Mouse (Mus musculus) midbrain, embryonic 15.5 days (tissue): Measurements from ENCODE around the gene Enpp6. TPM values are rescaled to one million over a fixed set of nuclear protein-coding genes. Genes with fewer than 3 reads are reported as not detected.

Experiments
- ATAC-seq: fragments of 200-750 bp; cut with Nextera tagmentation; replicated peaks from 2 replicates; pipeline ENCODE4 v1.8.0; 2017; ENCODE audit warnings: moderate TSS enrichment
- H3K27ac ChIP-seq: fragments of 300-500 bp; sonication (generic); 2 replicates; pipeline ENCODE4 v1.5.1; 2015; ENCODE audit warnings: mild to moderate bottlenecking, inconsistent platforms
- H3K27me3 ChIP-seq: fragments of 300-500 bp; sonication (generic); replicated peaks from 2 replicates; pipeline ENCODE4 v1.6.1; 2015; ENCODE audit warnings: inconsistent platforms
- H3K36me3 ChIP-seq: fragments of 300-500 bp; sonication (generic); replicated peaks from 2 replicates; pipeline ENCODE4 v1.6.1; 2015; ENCODE audit warnings: inconsistent platforms
- H3K4me1 ChIP-seq: fragments of 300-500 bp; sonication (generic); 2 replicates; pipeline ENCODE4 v1.6.1; 2015; ENCODE audit warnings: inconsistent platforms
- H3K4me2 ChIP-seq: fragments of 300-500 bp; sonication (generic); 2 replicates; pipeline ENCODE4 v1.6.1; 2015; ENCODE audit warnings: inconsistent platforms, mild to moderate bottlenecking, moderate library complexity
- H3K4me3 ChIP-seq: fragments of 300-500 bp; sonication (generic); 2 replicates; pipeline ENCODE4 v1.5.1; 2015; ENCODE audit warnings: mild to moderate bottlenecking, inconsistent platforms
- H3K9ac ChIP-seq: fragments of 300-500 bp; sonication (generic); 2 replicates; pipeline ENCODE4 v1.6.1; 2015; ENCODE audit warnings: mild to moderate bottlenecking, inconsistent platforms
- H3K9me3 ChIP-seq: fragments of 300-500 bp; sonication (generic); 2 replicates; pipeline ENCODE4 v1.6.1; 2016; ENCODE audit warnings: inconsistent platforms
- whole genome bisulfite sequencing: fragments of 180-500 bp; shearing (Covaris S2); methylation state at CpG from one replicate; pipeline ENCODE4 v1.1.7; 2015; ENCODE audit warnings: mixed read lengths; 5-methylcytosine and 5-hydroxymethylcytosine counted together
- polyA plus RNA-seq: library from polyadenylated mRNA; unstranded; fragments of >200 nt; fragmentation: Nextera tagmentation; extraction: Ambion mirVana; gene quantifications from 2 replicates; pipeline ENCODE4 v1.2.1, GENCODE M21; 2015

The Enpp6 gene
- polyA plus RNA-seq = 0.15 TPM in 1 of 2 replicates, not detected in the other

GRCm38 (mm10) chr8:46986386-46987140 is at the start of gene Enpp6:
Enpp6 (plus strand) TSS chr8:46986887.
- no peaks in the 10 kb centered on the region for H3K27me3 ChIP-seq
- ATAC-seq = no peak
- H3K36me3 ChIP-seq = no peaks in the 10 kb centered on the region
- H3K9ac ChIP-seq = no peak within 1 kb of the TSS
- WGBS = 83% methylated on average over 8 of the region's 8 CpGs
- H3K4me1 ChIP-seq = no peaks in the 10 kb centered on the region
- no peak within 1 kb of the TSS for H3K27ac ChIP-seq
- H3K9me3 ChIP-seq = no peaks in the 10 kb centered on the region
- H3K4me3 ChIP-seq = no peak within 1 kb of the TSS
- no peak within 1 kb of the TSS for H3K4me2 ChIP-seq

GRCm38 (mm10) chr8:46938218-46938617 is 48.5 kb upstream of the Enpp6 start:
- no peaks in the 10 kb centered on the region for H3K27me3 ChIP-seq
- 87% methylated on average over 4 of the region's 4 CpGs for WGBS

GRCm38 (mm10) chr8:46941295-46941694 is 45.4 kb upstream of the Enpp6 start:
- Histone ChIP-seq H3K4me2 (no peak overlapping the region), H3K4me1 (no peaks in the 10 kb centered on the region), H3K27ac (no peak overlapping the region), H3K4me3 (no peak overlapping the region), H3K9me3 (no peaks in the 10 kb centered on the region), H3K9ac (no peak overlapping the region), H3K36me3 (no peaks in the 10 kb centered on the region), H3K27me3 (no peaks in the 10 kb centered on the region)
- no peak for ATAC-seq
- 66% methylated on average over 11 of the region's 11 CpGs for WGBS

More at GRCm38 (mm10) chr8:46938218-46938617, 48.5 kb upstream of the Enpp6 start:
- Histone ChIP-seq H3K4me1 (no peaks in the 10 kb centered on the region), H3K9ac (no peak overlapping the region), H3K4me2 (no peak overlapping the region), H3K27ac (no peak overlapping the region), H3K9me3 (no peaks in the 10 kb centered on the region), H3K4me3 (no peak overlapping the region), H3K36me3 (no peaks in the 10 kb centered on the region)
- ATAC-seq = no peak

DNA sequence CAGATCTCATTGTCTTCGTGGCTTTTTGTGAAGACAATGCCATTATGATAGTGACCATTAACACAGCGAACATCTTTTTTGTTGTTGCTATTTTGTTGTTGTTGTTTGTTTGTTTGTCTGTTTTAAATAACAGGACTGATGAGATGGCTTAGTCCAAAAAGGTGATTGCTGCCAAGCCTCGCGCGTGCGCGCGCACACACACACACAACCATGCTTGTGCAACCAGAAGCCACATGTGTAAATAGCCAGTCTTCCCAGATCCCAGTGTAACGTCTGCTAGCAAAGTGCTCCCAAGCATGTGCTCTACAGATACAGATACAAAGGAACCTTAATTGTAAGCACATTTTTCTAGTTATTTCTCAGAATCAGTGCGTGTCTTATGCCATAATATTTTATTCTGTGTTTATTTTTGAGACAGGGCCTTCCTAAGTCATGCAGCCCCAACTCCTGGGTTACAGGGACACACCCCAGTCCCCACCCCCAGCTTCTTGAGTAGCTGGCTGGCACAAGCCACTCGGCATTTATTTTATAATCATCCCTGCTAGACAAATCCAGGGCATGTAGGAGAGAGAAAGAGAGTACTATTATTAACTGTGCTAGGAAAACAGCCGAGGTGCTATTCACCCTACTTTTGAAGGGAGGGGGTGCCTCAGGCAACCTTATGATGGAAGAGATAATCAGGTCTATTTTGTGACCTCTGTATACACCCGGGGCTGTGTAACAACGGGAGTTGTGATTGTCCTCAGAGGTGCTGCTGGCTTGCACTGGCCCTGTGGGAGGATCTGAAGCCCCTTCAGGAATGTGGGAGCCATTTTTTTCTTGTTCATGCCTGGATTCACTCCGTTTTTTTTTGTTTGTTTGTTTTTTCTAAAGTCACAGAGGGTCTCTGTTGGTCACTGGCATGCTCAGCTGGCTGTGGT is 44.7 kb upstream of the Enpp6 start:
- Histone ChIP-seq H3K27me3 (no peaks in the 10 kb centered on the region), H3K4me1 (no peaks in the 10 kb centered on the region), H3K9me3 (no peaks in the 10 kb centered on the region), H3K36me3 (no peaks in the 10 kb centered on the region), H3K4me2 (no peak overlapping the region), H3K4me3 (no peak overlapping the region), H3K27ac (no peak overlapping the region), H3K9ac (no peak overlapping the region)
- WGBS = 76% methylated on average over 15 of the region's 15 CpGs
- no peak for ATAC-seq

DNA sequence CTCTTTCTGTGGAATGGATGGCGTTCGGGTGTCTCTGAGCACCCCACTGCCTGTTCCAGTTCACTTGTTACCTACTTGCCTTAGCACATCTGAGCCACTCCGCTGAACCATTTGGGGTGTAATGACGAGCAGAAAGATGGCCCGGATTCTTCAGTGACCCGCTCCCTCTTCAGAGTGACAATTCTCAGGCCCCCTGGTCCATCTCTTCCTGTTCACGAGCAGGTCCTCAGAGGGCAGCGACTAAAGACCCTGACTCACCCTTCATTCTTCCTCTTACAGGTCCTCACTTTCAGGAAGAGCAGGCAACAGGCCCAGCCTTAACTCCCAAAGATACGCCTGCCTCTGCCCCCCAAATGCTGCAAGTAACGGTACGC is 44.0 kb upstream of the Enpp6 start:
- 85% methylated on average over 11 of the region's 11 CpGs for WGBS
- Histone ChIP-seq H3K27me3 (no peaks in the 10 kb centered on the region), H3K9me3 (no peaks in the 10 kb centered on the region), H3K27ac (no peak overlapping the region), H3K4me2 (no peak overlapping the region), H3K36me3 (no peaks in the 10 kb centered on the region), H3K4me1 (no peaks in the 10 kb centered on the region), H3K4me3 (no peak overlapping the region), H3K9ac (no peak overlapping the region)
- ATAC-seq = no peak

DNA sequence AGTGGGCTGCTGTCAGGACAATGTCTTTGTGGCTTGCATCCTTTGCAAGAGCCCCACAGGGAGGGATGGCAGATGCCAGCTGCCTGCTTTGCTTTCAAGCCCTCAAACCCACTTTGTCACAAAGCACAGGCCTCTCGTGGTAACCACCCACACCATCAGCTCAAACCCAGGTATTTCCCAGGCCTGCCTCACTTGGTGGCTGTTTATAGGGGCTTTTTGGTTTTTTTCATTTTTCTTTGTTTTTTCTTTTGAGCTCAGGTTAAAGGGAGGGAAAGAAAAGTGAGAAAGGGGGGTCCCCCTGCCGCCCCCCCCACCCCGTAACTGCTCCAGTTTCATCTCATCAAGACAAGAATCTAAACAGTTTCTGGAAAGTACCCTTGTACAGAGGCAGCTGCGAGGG is 43.4 kb upstream of the Enpp6 start:
- Histone ChIP-seq H3K27ac (no peak overlapping the region), H3K4me3 (no peak overlapping the region), H3K4me2 (no peak overlapping the region), H3K27me3 (no peaks in the 10 kb centered on the region), H3K9ac (no peak overlapping the region), H3K36me3 (no peaks in the 10 kb centered on the region), H3K9me3 (no peaks in the 10 kb centered on the region), H3K4me1 (no peaks in the 10 kb centered on the region)
- ATAC-seq = no peak
- 90% methylated on average over 4 of the region's 4 CpGs for WGBS

DNA sequence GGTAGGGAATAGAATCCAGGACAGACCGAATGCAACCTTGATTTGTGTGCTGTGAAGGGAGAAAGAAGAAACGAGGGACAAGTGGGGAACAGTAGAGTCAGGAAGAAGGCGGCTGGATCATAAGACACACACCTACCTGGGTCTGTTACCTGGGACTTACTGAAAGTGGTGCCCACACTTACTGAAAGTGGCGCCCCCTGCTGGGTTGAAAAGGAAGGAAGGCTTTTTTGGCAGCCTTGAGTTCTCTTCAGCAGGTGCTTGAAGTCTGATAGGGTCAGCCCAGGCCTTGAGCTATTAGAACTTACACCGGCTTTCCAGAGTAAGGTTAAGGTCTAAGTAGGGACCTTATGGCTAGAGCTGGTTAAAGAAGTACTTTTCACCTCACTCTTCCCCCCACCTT is 40.5 kb upstream of the Enpp6 start:
- WGBS = 73% methylated on average over 5 of the region's 5 CpGs
- H3K4me3 ChIP-seq = no peak overlapping the region
- no peak overlapping the region for H3K4me2 ChIP-seq
- no peaks in the 10 kb centered on the region for H3K36me3 ChIP-seq
- no peak overlapping the region for H3K27ac ChIP-seq
- H3K4me1 ChIP-seq = no peaks in the 10 kb centered on the region
- no peak overlapping the region for H3K9ac ChIP-seq
- H3K9me3 ChIP-seq = no peaks in the 10 kb centered on the region
- ATAC-seq = no peak
- no peaks in the 10 kb centered on the region for H3K27me3 ChIP-seq

- no peak overlapping the region for H3K9ac ChIP-seq
- H3K4me1 ChIP-seq = no peaks in the 10 kb centered on the region
- H3K9me3 ChIP-seq = no peaks in the 10 kb centered on the region
- H3K27ac ChIP-seq = no peak overlapping the region
- WGBS = 81% methylated on average over 14 of the region's 14 CpGs
- no peaks in the 10 kb centered on the region for H3K36me3 ChIP-seq
- H3K4me2 ChIP-seq = no peak overlapping the region
- peak; percentile 45; the same call in 1 of the 2 replicates for ATAC-seq
- H3K4me3 ChIP-seq = no peak overlapping the region
- H3K27me3 ChIP-seq = no peaks in the 10 kb centered on the region
These were observed 38.5 kb upstream of the Enpp6 start for GRCm38 (mm10) chr8:46948091-46948757.

- H3K27ac ChIP-seq = no peak overlapping the region
- H3K4me3 ChIP-seq = no peak overlapping the region
- no peak overlapping the region for H3K9ac ChIP-seq
- H3K4me2 ChIP-seq = no peak overlapping the region
- no peaks in the 10 kb centered on the region for H3K4me1 ChIP-seq
- H3K27me3 ChIP-seq = no peaks in the 10 kb centered on the region
- H3K36me3 ChIP-seq = no peaks in the 10 kb centered on the region
- no peaks in the 10 kb centered on the region for H3K9me3 ChIP-seq
- 20% methylated on average over 7 of the region's 7 CpGs for WGBS
- ATAC-seq = peak; percentile 58; the same call in 1 of the 2 replicates
These were observed 33.2 kb upstream of the Enpp6 start for GRCm38 (mm10) chr8:46953472-46953871.

GRCm38 (mm10) chr8:46962630-46963427 is 23.9 kb upstream of the Enpp6 start:
- WGBS = 43% methylated on average over 10 of the region's 10 CpGs
- Histone ChIP-seq H3K9me3 (no peaks in the 10 kb centered on the region), H3K27me3 (no peaks in the 10 kb centered on the region)

GRCm38 (mm10) chr8:46963619-46964145 is 23.0 kb upstream of the Enpp6 start:
- WGBS = 31% methylated on average over 8 of the region's 8 CpGs
- H3K4me2 ChIP-seq = no peak overlapping the region

More at GRCm38 (mm10) chr8:46962630-46963427, 23.9 kb upstream of the Enpp6 start:
- Histone ChIP-seq H3K4me1 (0 out of 2 replicates have a peak, but pooled peaks cover 7% of the 10 kb centered on the region), H3K27ac (no peak overlapping the region), H3K9ac (no peak overlapping the region; the same call in 1 of the 2 replicates), H3K4me3 (no peak overlapping the region), H3K4me2 (no peak overlapping the region), H3K36me3 (no peaks in the 10 kb centered on the region)
- 0 out of 2 replicates have a peak, but pooled peaks have one; percentile 66 for ATAC-seq

More at GRCm38 (mm10) chr8:46963619-46964145, 23.0 kb upstream of the Enpp6 start:
- Histone ChIP-seq H3K4me3 (no peak overlapping the region), H3K27me3 (no peaks in the 10 kb centered on the region), H3K36me3 (no peaks in the 10 kb centered on the region), H3K4me1 (0 out of 2 replicates have a peak, but pooled peaks cover 7% of the 10 kb centered on the region), H3K9me3 (no peaks in the 10 kb centered on the region), H3K9ac (no peak overlapping the region), H3K27ac (no peak overlapping the region)
- no peak for ATAC-seq
